Mouse (Mus musculus) brown adipose tissue, adult 24 weeks (tissue): ENCODE measurements at regions not wholly inside any gene's neighbourhood (a gene's known extent, or its start where the extent isn't known, plus 50 kb on each side); places are given as distances from the start of the nearest gene placed in this dataset.
A peak's percentile ranks its signal among the peaks of the same experiment; 100 is the strongest.

ENCODE experiments used
- H3K27ac ChIP-seq: fragments of 200-500 bp; replicated peaks from 2 replicates; pipeline ENCODE4 v1.5.1; 2012; ENCODE audit warnings: low read depth, mild to moderate bottlenecking, low read length
- H3K4me1 ChIP-seq: fragments of 200-500 bp; 2 replicates; pipeline ENCODE4 v1.6.1; 2012; ENCODE audit warnings: low read length, mixed read lengths; ENCODE audit not compliant: control insufficient read depth, insufficient read depth, insufficient read length
- H3K4me3 ChIP-seq: fragments of 200-500 bp; 2 replicates; pipeline ENCODE4 v1.5.1; 2012; ENCODE audit warnings: low read depth, mild to moderate bottlenecking, low read length, moderate library complexity; ENCODE audit not compliant: insufficient read depth

DNA sequence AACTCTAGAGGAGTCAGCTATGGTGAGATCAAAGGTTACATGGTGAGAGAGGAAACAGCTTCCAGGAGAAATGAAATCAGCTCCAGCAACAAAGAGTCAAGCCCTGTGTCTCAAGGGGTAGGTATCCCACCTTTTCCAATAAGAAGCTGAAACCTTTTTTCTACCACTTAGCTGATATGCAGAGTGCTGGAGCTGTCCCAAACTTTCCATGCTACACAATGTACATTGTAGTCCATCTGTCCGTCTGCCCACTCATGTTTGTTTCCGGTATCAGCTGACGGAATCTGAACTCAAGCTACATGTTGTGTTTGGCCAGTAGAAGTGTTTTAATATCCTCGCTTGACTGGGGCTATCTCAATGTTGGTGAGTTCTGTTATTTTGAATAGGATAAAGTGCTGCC lies 83.6 kb upstream of the Ngf start:
- Histone ChIP-seq H3K4me1 (no peaks in the 10 kb centered on the region), H3K4me3 (no peak overlapping the region), H3K27ac (no peak overlapping the region)

DNA sequence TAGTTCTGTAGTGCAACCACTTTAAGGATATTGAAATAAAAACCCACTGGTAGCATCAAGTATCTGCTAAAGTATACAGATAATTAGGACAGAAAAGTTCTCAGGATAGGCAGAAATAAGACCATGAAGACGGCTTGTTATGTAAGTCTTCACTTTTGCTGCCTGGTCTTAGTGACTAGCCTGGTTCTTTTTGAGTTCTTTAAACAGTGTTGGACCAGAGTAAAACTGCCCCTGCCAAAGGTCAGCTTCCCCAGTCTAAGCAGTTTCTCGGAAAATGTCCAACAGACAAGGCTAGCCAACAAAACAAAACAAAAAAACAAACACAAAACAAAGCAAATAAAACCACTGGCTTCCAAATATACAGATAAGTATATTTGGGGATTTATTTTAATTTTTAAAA lies 85.1 kb upstream of the Ngf start:
- Histone ChIP-seq H3K4me1 (no peaks in the 10 kb centered on the region), H3K4me3 (no peak overlapping the region), H3K27ac (no peak overlapping the region)

DNA sequence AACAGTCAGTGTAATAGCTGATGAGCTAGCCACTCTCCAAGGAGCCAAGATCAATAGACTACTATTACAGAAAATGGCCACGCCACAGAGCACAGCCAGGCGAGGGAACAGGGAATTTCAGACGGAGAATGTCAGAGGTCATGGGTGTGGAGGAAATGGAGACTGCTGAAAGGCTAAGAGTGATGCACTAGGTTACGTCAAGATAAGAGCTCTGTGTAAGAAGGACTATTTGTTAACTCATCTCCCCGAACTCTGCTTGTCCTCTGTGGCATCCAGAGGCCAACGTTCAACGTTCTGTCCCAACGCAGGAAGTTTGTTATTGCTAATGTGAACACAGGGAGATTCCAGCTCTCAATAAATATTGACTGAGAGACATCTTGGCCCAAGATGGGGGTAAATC lies 86.0 kb upstream of the Ngf start:
- Histone ChIP-seq H3K4me1 (no peaks in the 10 kb centered on the region), H3K27ac (no peak overlapping the region), H3K4me3 (no peak overlapping the region)

DNA sequence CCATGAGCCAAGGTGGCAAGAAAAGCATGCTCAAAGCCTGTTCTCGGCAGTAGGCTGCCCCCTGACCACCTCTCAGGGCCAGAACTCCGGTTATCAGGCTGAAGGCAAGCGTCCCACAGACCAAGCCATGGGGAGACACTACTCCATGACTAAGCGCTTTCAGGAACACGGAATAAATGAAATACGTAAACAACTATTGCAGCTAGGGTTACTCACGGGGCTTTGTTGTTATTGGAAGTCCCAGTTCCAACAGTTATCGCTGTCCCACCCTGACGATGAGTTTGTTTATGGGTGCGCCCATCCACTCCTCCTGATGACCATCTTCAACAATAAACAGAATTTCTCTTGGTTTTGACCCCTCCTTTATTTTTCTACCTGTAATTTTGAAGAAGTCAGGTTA lies 88.0 kb upstream of the Ngf start:
- Histone ChIP-seq H3K27ac (no peak overlapping the region), H3K4me1 (no peaks in the 10 kb centered on the region), H3K4me3 (no peak overlapping the region)

DNA sequence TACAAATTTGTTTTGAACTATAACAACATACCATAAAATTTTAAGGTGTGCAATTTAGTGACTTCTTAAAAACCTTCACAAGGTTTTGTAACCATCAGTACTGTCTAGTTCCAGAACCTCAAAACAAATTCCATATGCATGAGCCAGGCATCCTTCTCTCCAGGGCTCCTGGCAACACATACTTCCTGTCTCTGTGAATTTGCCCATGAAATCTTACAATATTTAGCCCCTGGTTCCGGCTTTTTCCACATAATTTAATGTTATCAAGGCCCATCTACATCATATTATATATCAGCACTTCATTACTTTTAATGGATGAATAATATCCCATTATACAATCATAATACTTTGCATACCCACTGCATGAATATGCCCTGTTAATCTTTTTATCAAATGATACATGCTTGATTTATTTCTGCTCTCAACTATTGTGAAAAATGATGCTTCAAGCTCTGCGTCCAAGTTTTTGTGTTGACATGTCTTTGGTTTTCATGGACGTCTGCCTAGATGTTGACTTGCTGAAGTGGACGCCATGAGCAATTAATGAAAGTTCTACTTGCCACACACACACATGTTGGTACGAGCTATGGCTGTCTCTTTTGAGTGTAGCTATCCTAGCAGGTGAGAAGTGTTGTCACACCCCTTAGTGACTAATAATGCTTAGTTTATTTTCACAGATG lies 95.2 kb upstream of the Ngf start:
- Histone ChIP-seq H3K4me3 (no peak overlapping the region), H3K27ac (no peak overlapping the region), H3K4me1 (no peaks in the 10 kb centered on the region)

DNA sequence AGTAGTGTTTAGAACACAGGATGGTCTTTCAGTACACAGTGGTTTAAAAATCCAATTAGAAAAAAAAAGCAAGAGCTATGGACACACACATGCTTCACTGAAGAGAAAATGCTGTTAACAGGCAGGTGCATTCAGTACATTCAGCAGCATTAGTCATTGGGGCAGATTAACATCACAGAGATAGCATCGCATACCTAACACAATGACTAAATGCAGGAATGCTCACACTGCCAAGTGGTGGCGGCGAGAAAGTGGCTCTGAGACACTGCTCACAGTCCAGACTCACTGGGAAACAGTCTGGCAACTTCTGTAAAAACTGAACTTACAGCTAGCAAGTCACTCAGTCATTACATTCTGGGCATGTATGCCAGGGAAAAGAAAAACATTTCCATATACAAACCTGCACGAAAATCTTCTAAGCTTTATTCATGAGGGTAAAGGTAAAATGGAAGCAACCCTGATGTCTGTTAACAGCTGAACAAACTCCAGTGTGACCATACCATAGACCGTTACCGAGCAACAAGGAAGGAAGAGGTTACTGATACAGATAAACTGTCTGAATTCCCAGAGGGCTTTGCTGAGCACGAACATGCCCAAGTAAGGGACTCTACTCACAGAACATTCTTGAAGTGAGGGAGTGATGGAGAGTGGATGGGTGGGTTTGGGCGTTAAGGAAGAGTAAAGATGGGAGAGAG lies 97.4 kb upstream of the Ngf start:
- H3K4me3 ChIP-seq, result no peak overlapping the region
- H3K27ac ChIP-seq, result no peak overlapping the region
- H3K4me1 ChIP-seq, result no peaks in the 10 kb centered on the region

DNA sequence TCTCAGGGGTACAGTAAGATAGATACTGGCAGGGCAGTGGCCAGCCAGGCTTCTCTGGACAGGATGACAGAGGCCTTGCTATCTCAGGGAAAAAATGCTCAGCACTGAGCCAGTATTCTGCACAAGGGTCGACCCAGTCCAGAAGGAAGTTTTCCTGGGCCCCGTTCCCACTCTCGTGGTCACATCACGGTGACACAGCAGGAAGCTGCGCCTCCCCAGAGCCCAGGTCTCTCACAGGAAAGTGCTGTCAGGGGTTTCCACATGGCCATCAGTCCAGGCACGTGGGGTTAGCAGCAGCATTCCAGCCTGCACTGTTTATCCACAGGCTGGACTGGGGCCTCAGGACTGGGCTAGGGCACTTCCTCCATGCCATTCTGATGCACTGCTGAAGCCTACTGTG lies 103.5 kb upstream of the Ngf start:
- Histone ChIP-seq H3K4me3 (no peak overlapping the region), H3K4me1 (no peaks in the 10 kb centered on the region), H3K27ac (peak overlapping the region; percentile 46)

DNA sequence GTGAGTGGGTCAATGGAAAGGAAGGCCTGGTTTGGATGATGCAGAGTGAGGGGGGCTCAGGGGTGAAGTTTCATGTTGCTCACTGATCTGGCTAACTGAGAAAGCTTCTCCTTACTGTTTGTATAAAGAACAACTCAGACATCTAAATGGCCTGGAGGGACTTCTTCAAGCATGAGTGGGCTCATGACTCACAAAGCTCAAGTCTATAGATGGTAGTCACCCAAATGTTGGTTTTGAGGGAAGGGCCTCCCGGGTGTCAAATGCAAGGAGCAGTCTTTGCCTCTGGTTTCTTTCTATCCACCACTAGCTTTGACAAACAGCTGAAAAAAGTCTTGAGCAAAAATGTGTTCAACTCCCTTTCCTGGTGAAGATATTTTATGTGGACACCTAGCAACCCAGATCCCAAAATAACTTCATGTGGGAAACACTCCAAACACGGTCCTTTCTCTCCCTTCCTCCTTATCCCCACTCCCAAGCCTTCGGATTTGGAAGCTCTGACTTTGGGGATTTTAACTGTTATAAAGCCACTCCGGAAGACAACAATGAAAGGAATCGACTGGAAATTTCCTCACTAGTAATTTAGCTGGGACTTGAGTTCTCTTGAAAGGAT lies 105.3 kb upstream of the Ngf start:
- Histone ChIP-seq H3K4me1 (no peaks in the 10 kb centered on the region), H3K27ac (peak overlapping the region; percentile 30; the same call in 1 of the 2 replicates), H3K4me3 (no peak overlapping the region)

DNA sequence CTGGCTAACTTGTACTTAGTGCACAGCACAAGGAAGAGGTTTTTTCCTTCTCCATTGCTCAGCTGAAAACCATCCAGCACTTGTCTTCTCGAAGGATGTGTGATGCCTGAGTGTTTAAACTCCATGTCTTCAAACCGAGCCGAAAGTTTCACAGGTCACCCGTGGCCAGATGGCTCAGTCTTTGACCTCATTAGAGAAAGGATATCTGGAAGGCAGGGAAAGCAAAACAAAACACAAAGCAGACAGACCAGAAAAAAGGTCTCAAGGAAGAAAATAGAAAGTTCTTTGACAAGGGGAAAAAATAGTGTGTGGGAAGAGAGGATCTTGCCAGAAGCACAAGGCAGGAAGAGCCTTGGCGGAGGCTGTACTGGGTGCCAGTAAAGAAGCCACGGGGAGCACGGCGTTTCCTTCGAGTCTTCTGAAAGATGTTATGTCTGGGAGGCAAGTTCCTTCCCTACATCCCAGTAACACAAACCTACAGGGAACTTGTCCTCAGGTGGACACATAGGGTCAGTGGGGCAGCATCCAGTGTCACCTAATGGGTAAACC lies 108.9 kb upstream of the Ngf start:
- Histone ChIP-seq H3K27ac (peak overlapping the region; percentile 58), H3K4me1 (no peaks in the 10 kb centered on the region), H3K4me3 (no peak overlapping the region)

DNA sequence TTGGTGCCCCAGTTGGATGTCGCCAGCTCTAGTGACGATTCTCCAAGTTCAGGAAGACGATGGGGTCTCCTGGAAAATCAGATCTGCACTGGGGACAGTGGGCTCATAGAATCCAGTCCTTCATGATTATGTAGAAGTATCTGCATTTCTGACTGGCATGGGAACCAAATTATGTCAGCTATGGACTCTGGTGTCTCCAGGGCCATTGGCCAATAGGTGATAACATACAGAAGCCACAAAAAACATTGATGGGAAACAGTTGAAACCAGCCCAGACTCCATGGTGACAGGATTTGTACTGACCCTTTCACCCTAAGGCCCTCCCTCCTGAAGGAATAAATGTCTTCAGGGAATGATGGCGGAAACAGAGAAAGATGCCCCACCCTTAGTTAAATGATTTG lies 110.9 kb upstream of the Ngf start:
- H3K4me1 ChIP-seq, result no peaks in the 10 kb centered on the region
- H3K4me3 ChIP-seq, result no peak overlapping the region
- peak overlapping the region; percentile 64; the same call in 1 of the 2 replicates for H3K27ac ChIP-seq

DNA sequence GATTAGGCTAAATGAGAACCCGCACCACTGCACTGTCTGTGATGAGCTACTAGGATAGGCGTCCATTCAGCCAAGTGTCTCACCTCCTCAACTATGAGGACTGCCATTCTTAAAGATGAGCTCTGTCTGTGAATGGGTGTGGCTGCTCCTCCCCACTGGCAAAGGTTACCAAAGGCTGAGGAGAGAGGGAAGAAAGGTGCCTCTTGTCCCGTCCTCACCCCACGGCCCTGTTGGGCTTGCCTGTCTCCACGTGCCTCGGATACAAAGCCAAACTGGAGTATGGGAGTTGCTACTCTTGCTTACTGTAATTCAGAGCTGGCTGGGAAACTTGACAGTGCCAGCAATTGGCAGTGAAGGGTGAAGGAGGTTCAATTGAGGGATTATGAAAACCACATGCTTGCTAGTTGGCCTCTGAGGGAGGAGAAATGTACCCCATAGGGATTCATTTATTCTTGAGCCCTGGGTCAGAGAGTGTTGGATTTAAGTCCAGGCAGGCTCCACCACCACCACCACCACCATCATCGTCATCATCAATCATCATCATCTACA lies 112.6 kb upstream of the Ngf start:
- no peak overlapping the region for H3K27ac ChIP-seq
- no peak overlapping the region for H3K4me3 ChIP-seq
- H3K4me1 ChIP-seq, result no peaks in the 10 kb centered on the region

DNA sequence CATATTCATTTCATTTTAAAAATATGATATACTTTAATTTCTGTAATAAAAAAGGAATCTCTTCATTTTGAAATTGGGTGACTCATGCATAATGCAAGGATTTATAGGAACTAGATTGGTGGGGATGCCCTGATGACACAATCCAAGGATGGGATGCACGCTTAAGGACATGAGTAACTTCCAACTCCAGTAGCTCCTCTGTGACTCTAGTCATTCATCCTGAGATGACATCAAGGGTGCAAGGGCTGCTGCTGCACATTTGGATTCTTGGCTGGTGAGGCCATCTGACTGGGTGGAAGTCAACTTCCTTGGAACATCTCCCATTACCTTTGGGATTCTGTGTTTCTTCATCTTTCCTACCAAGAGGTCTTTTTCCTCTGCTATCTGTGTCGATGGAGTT lies 114.4 kb upstream of the Ngf start:
- Histone ChIP-seq H3K27ac (no peak overlapping the region), H3K4me3 (no peak overlapping the region), H3K4me1 (no peaks in the 10 kb centered on the region)

DNA sequence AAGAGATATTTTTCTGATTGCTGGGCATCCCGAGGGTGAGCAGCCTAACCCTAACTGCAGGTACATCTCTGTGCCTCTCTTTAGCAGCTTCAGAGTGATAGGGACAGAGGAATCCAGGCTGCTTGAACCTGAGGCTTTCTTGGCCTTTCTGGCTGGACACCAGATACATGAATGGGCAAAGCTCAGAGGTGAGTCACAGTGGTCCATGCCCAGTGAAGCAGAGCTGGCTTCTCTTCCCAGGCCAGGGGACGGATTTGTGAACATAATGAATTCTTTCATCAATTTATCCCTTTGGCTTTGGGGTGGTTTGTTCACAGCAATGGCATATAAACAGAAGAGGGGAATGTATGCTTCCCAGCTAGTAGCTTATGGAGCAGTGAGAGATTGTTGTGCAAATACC lies 114.9 kb upstream of the Ngf start:
- H3K4me1 ChIP-seq, result no peaks in the 10 kb centered on the region
- no peak overlapping the region for H3K27ac ChIP-seq
- H3K4me3 ChIP-seq, result no peak overlapping the region

DNA sequence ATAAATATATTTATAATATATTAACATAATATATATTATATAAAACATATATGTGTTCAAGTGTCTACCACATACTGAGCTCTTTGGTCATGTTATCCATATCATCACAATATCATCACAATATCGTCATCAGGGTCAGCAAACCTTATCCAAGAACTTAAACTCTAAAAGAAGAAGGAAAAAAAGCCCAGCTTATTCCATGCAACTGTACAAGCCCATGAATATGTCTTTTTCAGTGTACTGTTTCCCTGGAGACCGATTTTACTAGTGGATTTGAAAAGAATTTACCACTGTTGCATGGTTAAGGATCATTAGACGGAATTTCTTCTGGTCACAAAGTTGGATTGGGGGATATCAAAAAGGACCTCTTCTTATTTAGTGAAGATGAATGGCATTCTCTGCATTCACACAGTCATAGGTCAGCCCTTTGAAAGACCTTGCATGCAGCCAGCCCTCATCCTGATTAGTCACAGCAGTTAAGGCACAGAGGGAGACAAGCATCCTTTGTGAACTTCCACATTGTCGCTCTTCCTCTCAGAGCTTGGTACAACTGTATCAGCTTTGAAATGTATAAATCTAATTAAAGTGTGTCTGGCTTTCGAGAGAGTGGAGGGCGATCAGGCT lies 116.3 kb upstream of the Ngf start:
- H3K4me3 ChIP-seq, result no peak overlapping the region
- H3K4me1 ChIP-seq, result no peaks in the 10 kb centered on the region
- H3K27ac ChIP-seq, result no peak overlapping the region

DNA sequence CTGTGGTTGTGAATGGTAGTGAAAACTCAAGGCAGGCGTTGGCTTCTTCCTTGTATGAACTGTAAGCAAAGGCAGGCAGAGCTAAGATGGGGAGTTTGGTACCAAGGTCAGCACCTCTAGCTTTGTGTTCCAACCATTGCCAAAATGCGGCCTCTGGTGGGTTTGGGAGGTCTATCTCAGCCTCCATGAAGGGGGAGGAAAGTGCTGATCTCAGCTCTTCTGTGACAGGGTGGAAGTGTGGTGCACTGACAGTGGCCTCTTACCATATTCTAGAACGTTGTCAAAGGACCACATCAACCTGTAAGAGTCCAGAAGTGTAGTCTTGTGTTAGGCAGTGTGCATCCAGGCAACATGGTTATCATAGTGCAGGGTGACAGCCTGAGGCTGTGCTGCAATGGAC lies 123.6 kb upstream of the Ngf start:
- H3K4me3 ChIP-seq, result no peak overlapping the region
- no peak overlapping the region for H3K27ac ChIP-seq
- H3K4me1 ChIP-seq, result no peaks in the 10 kb centered on the region
